Mouse (Mus musculus) lung, postnatal 0 days (tissue): ENCODE results near the gene Zfp366. TPM values are rescaled to one million over a fixed set of nuclear protein-coding genes. Genes with fewer than 3 reads are reported as not detected.

Experiments used
- ATAC-seq: fragments of 200-750 bp; cut with Nextera tagmentation; 2 replicates; pipeline ENCODE4 v1.8.0; 2017; ENCODE audit warnings: moderate library complexity
- DNase-seq: peaks from one replicate; pipeline ENCODE4 v3.0.0-alpha.2; 2016; ENCODE audit warnings: low spot score
- H3K27ac ChIP-seq: fragments of 300-500 bp; sonication (generic); 2 replicates; pipeline ENCODE4 v1.5.1; 2014; ENCODE audit warnings: antibody characterized with exemption, mild to moderate bottlenecking, low read length, mixed read lengths
- H3K27me3 ChIP-seq: fragments of 300-500 bp; sonication (generic); replicated peaks from 2 replicates; pipeline ENCODE4 v1.6.1; 2014; ENCODE audit warnings: low read length, mixed read lengths; ENCODE audit not compliant: insufficient read depth
- H3K36me3 ChIP-seq: fragments of 300-500 bp; sonication (generic); 2 replicates; pipeline ENCODE4 v1.6.1; 2014; ENCODE audit warnings: low read length, mixed read lengths; ENCODE audit not compliant: insufficient read depth
- H3K4me1 ChIP-seq: fragments of 300-500 bp; sonication (generic); 2 replicates; pipeline ENCODE4 v1.6.1; 2014; ENCODE audit warnings: antibody characterized with exemption, low read depth, low read length, mixed read lengths; ENCODE audit not compliant: insufficient read depth
- H3K4me2 ChIP-seq: fragments of 300-500 bp; sonication (generic); replicated peaks from 2 replicates; pipeline ENCODE4 v1.6.1; 2014; ENCODE audit warnings: low read depth, mild to moderate bottlenecking, low read length, moderate library complexity, mixed read lengths
- H3K4me3 ChIP-seq: fragments of 300-500 bp; sonication (generic); 2 replicates; pipeline ENCODE4 v1.5.1; 2014; ENCODE audit warnings: low read depth, low read length
- H3K9ac ChIP-seq: fragments of 300-500 bp; sonication (generic); replicated peaks from 2 replicates; pipeline ENCODE4 v1.6.1; 2014; ENCODE audit warnings: low read depth, mild to moderate bottlenecking
- H3K9me3 ChIP-seq: fragments of 300-500 bp; sonication (generic); 2 replicates; pipeline ENCODE4 v1.6.1; 2016; ENCODE audit warnings: low read length, mixed read lengths
- CTCF ChIP-seq: IDR thresholded peaks from 2 replicates; pipeline ENCODE4 v1.5.1; 2016; ENCODE audit warnings: antibody characterized with exemption, mild to moderate bottlenecking
- EP300 ChIP-seq: IDR thresholded peaks from 2 replicates; pipeline ENCODE4 v1.6.1; 2016; ENCODE audit warnings: antibody characterized with exemption, mild to moderate bottlenecking, control low read depth
- WGBS: fragments of 180-500 bp; shearing (Covaris S2); extraction: QIAGEN DNeasy Blood & Tissue Kit; methylation state at CpG from one replicate; pipeline ENCODE4 v1.1.7; 2014; 5-methylcytosine and 5-hydroxymethylcytosine counted together
- polyA plus RNA-seq: library from polyadenylated mRNA; unstranded; fragments of >200 nt; fragmentation: Nextera tagmentation; extraction: Ambion mirVana; gene quantifications from 2 replicates; pipeline ENCODE4 v1.2.1, GENCODE M21; 2015

The Zfp366 gene
- polyA plus RNA-seq, 1 experiment from 2014 or later = 1.6 TPM

DNA sequence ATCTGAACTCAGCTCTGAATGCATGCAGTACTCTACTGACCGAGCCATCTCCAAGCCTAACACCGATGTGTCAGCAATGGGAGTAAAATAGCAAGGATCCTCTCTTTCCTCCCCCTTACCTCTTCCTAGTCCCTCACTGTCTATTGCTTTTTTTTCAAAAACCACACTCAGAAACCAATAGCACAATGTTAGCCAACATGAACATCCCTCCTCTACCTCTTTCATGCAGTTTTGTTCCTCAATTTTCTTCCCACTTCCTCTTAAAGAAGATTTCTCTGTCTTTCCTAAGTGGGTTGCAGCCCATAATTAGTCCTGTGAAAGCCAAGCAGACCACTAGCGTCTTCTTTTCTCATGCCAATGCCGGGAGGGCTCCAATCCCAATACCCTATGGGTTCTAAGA lies 102.6 kb downstream of the Zfp366 start:
- WGBS = 88% methylated on average over 4 of the region's 4 CpGs
- ATAC-seq = no peak
- no peak overlapping the region for H3K27ac ChIP-seq
- H3K9me3 ChIP-seq = no peaks in the 10 kb centered on the region
- H3K36me3 ChIP-seq = no peaks in the 10 kb centered on the region
- TF ChIP-seq CTCF (no peak), EP300 (no peak)
- H3K9ac ChIP-seq = no peak overlapping the region
- DNase-seq = no peak
- H3K27me3 ChIP-seq = no peaks in the 10 kb centered on the region
- H3K4me1 ChIP-seq = no peaks in the 10 kb centered on the region
- H3K4me2 ChIP-seq = no peak overlapping the region
- H3K4me3 ChIP-seq = no peak overlapping the region

DNA sequence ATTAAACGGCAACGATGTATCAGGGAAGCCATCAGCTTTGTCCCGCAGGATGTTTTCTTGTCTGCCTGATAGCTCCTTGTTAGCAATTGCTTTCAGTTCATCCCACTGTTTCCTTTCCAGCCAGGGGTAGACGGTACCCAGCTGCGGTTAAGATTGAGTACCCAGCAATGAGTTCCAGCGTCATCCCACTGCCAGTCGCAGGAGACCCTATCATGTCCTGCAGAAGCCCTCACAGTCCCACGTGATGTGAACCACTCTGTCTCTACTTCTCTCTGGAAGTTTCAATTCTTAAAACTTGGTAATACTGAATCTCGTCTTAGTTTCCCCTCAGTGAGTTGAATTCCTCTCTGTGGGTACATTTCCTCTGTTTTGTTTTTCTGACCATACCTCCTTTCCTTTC lies 103.2 kb downstream of the Zfp366 start:
- no peak overlapping the region for H3K4me3 ChIP-seq
- no peaks in the 10 kb centered on the region for H3K4me1 ChIP-seq
- no peak overlapping the region for H3K27ac ChIP-seq
- ATAC-seq = no peak
- no peak overlapping the region for H3K9ac ChIP-seq
- no peak for DNase-seq
- no peak overlapping the region for H3K4me2 ChIP-seq
- no peak for TF ChIP-seq EP300
- no peak for TF ChIP-seq CTCF
- H3K9me3 ChIP-seq = no peaks in the 10 kb centered on the region
- 77% methylated on average over 9 of the region's 9 CpGs for WGBS
- no peaks in the 10 kb centered on the region for H3K36me3 ChIP-seq
- H3K27me3 ChIP-seq = no peaks in the 10 kb centered on the region

DNA sequence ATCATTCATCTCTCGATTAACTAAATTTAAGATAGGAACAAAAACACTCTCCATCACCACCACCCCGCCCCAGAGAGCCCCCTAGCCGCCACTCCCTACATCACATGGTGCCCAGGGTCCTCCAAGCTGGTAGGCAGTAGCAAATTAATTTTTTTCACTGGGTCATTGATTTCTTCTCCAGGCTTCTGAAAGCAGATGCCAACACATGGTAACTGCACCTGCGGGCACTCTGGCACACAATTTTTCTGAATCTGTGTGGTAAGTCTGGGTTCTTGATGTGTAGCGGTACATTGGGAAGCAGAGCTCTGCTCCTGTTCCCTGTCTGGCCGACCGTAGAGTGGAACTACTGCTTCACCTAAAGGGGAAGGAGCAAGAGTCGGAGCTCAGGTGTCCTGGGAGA lies 106.1 kb downstream of the Zfp366 start:
- DNase-seq (no peak), ATAC-seq (no peak)
- Histone ChIP-seq H3K27ac (no peak overlapping the region), H3K9me3 (no peaks in the 10 kb centered on the region; the same call in 1 of the 2 replicates), H3K4me3 (no peak overlapping the region), H3K36me3 (no peaks in the 10 kb centered on the region), H3K4me1 (no peaks in the 10 kb centered on the region), H3K9ac (no peak overlapping the region), H3K4me2 (no peak overlapping the region), H3K27me3 (no peaks in the 10 kb centered on the region)
- WGBS = 89% methylated on average over 8 of the region's 8 CpGs
- no peak for TF ChIP-seq EP300
- TF ChIP-seq CTCF = no peak

DNA sequence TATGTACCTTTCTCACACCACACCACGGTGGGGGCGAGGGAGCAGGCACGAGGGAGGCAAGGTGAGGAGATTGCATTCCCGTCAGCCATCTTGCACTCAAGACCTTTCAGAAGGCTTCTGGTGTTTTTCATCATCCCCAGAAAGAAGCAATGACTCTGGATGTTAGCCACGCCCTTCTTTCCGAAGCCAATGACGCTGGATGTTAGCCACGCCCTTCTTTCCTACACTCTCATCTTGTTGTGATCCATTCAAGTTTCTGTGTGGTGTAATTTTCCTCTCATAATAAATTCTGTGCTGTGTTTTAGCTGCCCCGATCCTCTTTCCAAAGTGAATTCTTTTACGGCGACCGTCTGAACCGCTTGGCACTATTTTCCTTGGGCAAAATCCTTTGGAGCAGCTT lies 109.6 kb downstream of the Zfp366 start:
- no peak for ATAC-seq
- H3K36me3 ChIP-seq = no peaks in the 10 kb centered on the region
- H3K9me3 ChIP-seq = no peaks in the 10 kb centered on the region; the same call in 1 of the 2 replicates
- no peak overlapping the region for H3K4me2 ChIP-seq
- no peaks in the 10 kb centered on the region for H3K27me3 ChIP-seq
- no peak overlapping the region for H3K4me3 ChIP-seq
- no peak for TF ChIP-seq CTCF
- TF ChIP-seq EP300 = no peak
- no peak overlapping the region for H3K9ac ChIP-seq
- no peak for DNase-seq
- WGBS = 93% methylated on average over 13 of the region's 13 CpGs
- no peak overlapping the region for H3K27ac ChIP-seq
- no peaks in the 10 kb centered on the region; the same call in 1 of the 2 replicates for H3K4me1 ChIP-seq

- no peak for TF ChIP-seq EP300
- no peak for TF ChIP-seq CTCF
- Histone ChIP-seq H3K27ac (no peak overlapping the region), H3K4me1 (peaks cover 6% of the 10 kb centered on the region; the same call in 1 of the 2 replicates), H3K4me3 (no peak overlapping the region), H3K4me2 (no peak overlapping the region), H3K27me3 (no peaks in the 10 kb centered on the region), H3K36me3 (no peaks in the 10 kb centered on the region), H3K9me3 (no peaks in the 10 kb centered on the region; the same call in 1 of the 2 replicates), H3K9ac (no peak overlapping the region)
- ATAC-seq (no peak; the same call in 1 of the 2 replicates), DNase-seq (no peak)
- 54% methylated on average over 5 of the region's 5 CpGs for WGBS
Measured at GRCm38 (mm10) chr13:99299921-99300320, 115.3 kb downstream of the Zfp366 start.

Other genes starting within 250 kb of the Zfp366 start
- not detected in 2 replicates for gene 1700024P04Rik, start 200.3 kb upstream of the Zfp366 start, polyA plus RNA-seq
- gene Ptcd2, start 159.9 kb downstream of the Zfp366 start, polyA plus RNA-seq = 22.9 and 25.3 TPM in 2 replicates
- 19.2 and 20.4 TPM in 2 replicates for gene Mrps27, start 160.0 kb downstream of the Zfp366 start, polyA plus RNA-seq